Mouse (Mus musculus) hindbrain, embryonic 16.5 days (tissue): Measurements from ENCODE around the gene Lpin1. TPM values are rescaled to one million over a fixed set of nuclear protein-coding genes. Genes with fewer than 3 reads are reported as not detected.

Source experiments
- ATAC-seq: fragments of 200-750 bp; cut with Nextera tagmentation; 2 replicates; pipeline ENCODE4 v1.8.0; 2017; ENCODE audit warnings: moderate TSS enrichment, moderate library complexity
- H3K27ac ChIP-seq: fragments of 300-500 bp; sonication (generic); 2 replicates; pipeline ENCODE4 v1.5.1; 2014; ENCODE audit warnings: low read depth, mild to moderate bottlenecking, control low read depth, low read length, moderate library complexity
- H3K27me3 ChIP-seq: fragments of 300-500 bp; sonication (generic); replicated peaks from 2 replicates; pipeline ENCODE4 v1.6.1; 2014; ENCODE audit warnings: low read length; ENCODE audit not compliant: control insufficient read depth, insufficient read depth
- H3K36me3 ChIP-seq: fragments of 300-500 bp; sonication (generic); 2 replicates; pipeline ENCODE4 v1.6.1; 2014; ENCODE audit warnings: mild to moderate bottlenecking, low read length, moderate library complexity, mixed read lengths; ENCODE audit not compliant: control insufficient read depth, insufficient read depth
- H3K4me1 ChIP-seq: fragments of 300-500 bp; sonication (generic); 2 replicates; pipeline ENCODE4 v1.6.1; 2014; ENCODE audit warnings: low read depth, low read length; ENCODE audit not compliant: control insufficient read depth, insufficient read depth
- H3K4me2 ChIP-seq: fragments of 300-500 bp; sonication (generic); 2 replicates; pipeline ENCODE4 v1.6.1; 2014; ENCODE audit warnings: mild to moderate bottlenecking, low read length, control low read depth, moderate library complexity
- H3K4me3 ChIP-seq: fragments of 300-500 bp; sonication (generic); 2 replicates; pipeline ENCODE4 v1.5.1; 2014; ENCODE audit warnings: mild to moderate bottlenecking, low read length, control low read depth, moderate library complexity
- H3K9ac ChIP-seq: fragments of 300-500 bp; sonication (generic); 2 replicates; pipeline ENCODE4 v1.6.1; 2014; ENCODE audit warnings: low read depth, mild to moderate bottlenecking, control low read depth, low read length, moderate library complexity
- H3K9me3 ChIP-seq: fragments of 300-500 bp; sonication (generic); 2 replicates; pipeline ENCODE4 v1.6.1; 2014; ENCODE audit warnings: mild to moderate bottlenecking, low read length, moderate library complexity; ENCODE audit not compliant: control insufficient read depth
- WGBS: fragments of 180-500 bp; shearing (Covaris S2); extraction: QIAGEN DNeasy Blood & Tissue Kit; methylation state at CpG from one replicate; pipeline ENCODE4 v1.1.7; 2014; 5-methylcytosine and 5-hydroxymethylcytosine counted together
- polyA plus RNA-seq: library from polyadenylated mRNA; unstranded; fragments of >200 nt; fragmentation: Nextera tagmentation; extraction: Ambion mirVana; gene quantifications from 2 replicates; pipeline ENCODE4 v1.2.1, GENCODE M21; 2015

Lpin1 gene
- polyA plus RNA-seq, 1 experiment from 2014 or later, result 14.8 TPM

- H3K4me1 ChIP-seq, result no peaks in the 10 kb centered on the region
- H3K9ac ChIP-seq, result no peak overlapping the region
- H3K9me3 ChIP-seq, result no peaks in the 10 kb centered on the region
- H3K27ac ChIP-seq, result peak overlapping the region; percentile 19; the same call in 1 of the 2 replicates
- H3K4me3 ChIP-seq, result no peak overlapping the region
- no peak overlapping the region for H3K4me2 ChIP-seq
- no peaks in the 10 kb centered on the region for H3K27me3 ChIP-seq
- WGBS, result 31% methylated on average over 4 of the region's 4 CpGs
- ATAC-seq, result peak; percentile 79
- peaks cover 28% of the 10 kb centered on the region for H3K36me3 ChIP-seq
Observed at GRCm38 (mm10) chr12:16568496-16568895, 42.3 kb downstream of the Lpin1 start.

GRCm38 (mm10) chr12:16568090-16568489 lies 42.7 kb downstream of the Lpin1 start:
- Histone ChIP-seq H3K27ac (no peak overlapping the region), H3K9me3 (no peaks in the 10 kb centered on the region), H3K9ac (no peak overlapping the region), H3K4me1 (no peaks in the 10 kb centered on the region), H3K4me3 (no peak overlapping the region), H3K27me3 (no peaks in the 10 kb centered on the region), H3K4me2 (no peak overlapping the region), H3K36me3 (peaks cover 31% of the 10 kb centered on the region)
- no peak for ATAC-seq
- WGBS, result 85% methylated on average over 6 of the region's 6 CpGs

- ATAC-seq, result peak; percentile 19; the same call in 1 of the 2 replicates
- 66% methylated on average over 8 of the region's 9 CpGs for WGBS
- H3K4me3 ChIP-seq, result no peak overlapping the region
- H3K9me3 ChIP-seq, result no peaks in the 10 kb centered on the region
- H3K27ac ChIP-seq, result no peak overlapping the region
- no peaks in the 10 kb centered on the region for H3K27me3 ChIP-seq
- no peaks in the 10 kb centered on the region for H3K4me1 ChIP-seq
- peaks cover 32% of the 10 kb centered on the region for H3K36me3 ChIP-seq
- H3K4me2 ChIP-seq, result no peak overlapping the region
- H3K9ac ChIP-seq, result no peak overlapping the region
Observed at GRCm38 (mm10) chr12:16563427-16563826, 47.3 kb downstream of the Lpin1 start.

- ATAC-seq, result no peak
Observed at GRCm38 (mm10) chr12:16562647-16563046, 48.1 kb downstream of the Lpin1 start.

GRCm38 (mm10) chr12:16562181-16562580 lies 48.6 kb downstream of the Lpin1 start:
- Histone ChIP-seq H3K36me3 (peaks cover 27% of the 10 kb centered on the region), H3K9ac (no peak overlapping the region), H3K4me2 (no peak overlapping the region), H3K4me1 (no peaks in the 10 kb centered on the region), H3K9me3 (no peaks in the 10 kb centered on the region), H3K27ac (no peak overlapping the region), H3K27me3 (no peaks in the 10 kb centered on the region), H3K4me3 (no peak overlapping the region)
- ATAC-seq, result no peak
- 86% methylated on average over 8 of the region's 8 CpGs for WGBS

More at GRCm38 (mm10) chr12:16562647-16563046, 48.1 kb downstream of the Lpin1 start:
- H3K27me3 ChIP-seq, result no peaks in the 10 kb centered on the region
- H3K4me2 ChIP-seq, result no peak overlapping the region
- H3K4me1 ChIP-seq, result no peaks in the 10 kb centered on the region
- no peak overlapping the region for H3K4me3 ChIP-seq
- 89% methylated on average over 10 of the region's 10 CpGs for WGBS
- H3K27ac ChIP-seq, result no peak overlapping the region
- no peak overlapping the region for H3K9ac ChIP-seq
- H3K9me3 ChIP-seq, result no peaks in the 10 kb centered on the region
- peaks cover 31% of the 10 kb centered on the region for H3K36me3 ChIP-seq

GRCm38 (mm10) chr12:16557271-16557670 lies 53.5 kb downstream of the Lpin1 start:
- H3K27me3 ChIP-seq, result no peaks in the 10 kb centered on the region
- 36% methylated on average over 4 of the region's 4 CpGs for WGBS
- no peak overlapping the region for H3K4me2 ChIP-seq
- no peaks in the 10 kb centered on the region for H3K4me1 ChIP-seq
- H3K9ac ChIP-seq, result no peak overlapping the region
- H3K9me3 ChIP-seq, result no peaks in the 10 kb centered on the region
- no peak overlapping the region for H3K4me3 ChIP-seq
- peaks cover 21% of the 10 kb centered on the region for H3K36me3 ChIP-seq
- ATAC-seq, result peak; percentile 35
- no peak overlapping the region for H3K27ac ChIP-seq

GRCm38 (mm10) chr12:16554171-16554570 lies 56.6 kb downstream of the Lpin1 start:
- ATAC-seq, result no peak
- Histone ChIP-seq H3K9ac (no peak overlapping the region), H3K27me3 (no peaks in the 10 kb centered on the region), H3K4me2 (no peak overlapping the region), H3K4me1 (peaks cover 9% of the 10 kb centered on the region), H3K9me3 (no peaks in the 10 kb centered on the region), H3K36me3 (peaks cover 10% of the 10 kb centered on the region; the same call in 1 of the 2 replicates), H3K4me3 (no peak overlapping the region), H3K27ac (no peak overlapping the region)
- WGBS, result 73% methylated on average over 8 of the region's 8 CpGs

- H3K9me3 ChIP-seq, result no peaks in the 10 kb centered on the region
- no peak overlapping the region for H3K9ac ChIP-seq
- 88% methylated on average over 13 of the region's 13 CpGs for WGBS
- H3K36me3 ChIP-seq, result peaks cover 20% of the 10 kb centered on the region
- ATAC-seq, result no peak
- no peaks in the 10 kb centered on the region for H3K27me3 ChIP-seq
- H3K4me3 ChIP-seq, result no peak overlapping the region
- no peak overlapping the region for H3K27ac ChIP-seq
- H3K4me1 ChIP-seq, result peaks cover 9% of the 10 kb centered on the region
- no peak overlapping the region for H3K4me2 ChIP-seq
Observed at GRCm38 (mm10) chr12:16552108-16552771, 58.5 kb downstream of the Lpin1 start.

- Histone ChIP-seq H3K27ac (peak overlapping the region; percentile 51), H3K36me3 (peaks cover 30% of the 10 kb centered on the region), H3K9ac (peak overlapping the region; percentile 25; the same call in 1 of the 2 replicates), H3K27me3 (no peaks in the 10 kb centered on the region), H3K4me2 (no peak overlapping the region), H3K4me1 (peaks cover 9% of the 10 kb centered on the region), H3K4me3 (no peak overlapping the region), H3K9me3 (no peaks in the 10 kb centered on the region)
- ATAC-seq, result peak; percentile 72
- 49% methylated on average over 12 of the region's 12 CpGs for WGBS
Observed at GRCm38 (mm10) chr12:16550983-16551454, 59.7 kb downstream of the Lpin1 start.
